Mouse (Mus musculus) CH12.LX (cell line): ENCODE results near the gene Amhr2. TPM values are rescaled to one million over a fixed set of nuclear protein-coding genes. Genes with fewer than 3 reads are reported as not detected.

ENCODE experiments used
- DNase-seq: peaks from one replicate; pipeline ENCODE4 v3.0.0-alpha.2; 2013; ENCODE audit errors: extremely low read depth
- H3K27ac ChIP-seq: 2 replicates; pipeline ENCODE4 v1.5.1; 2012; ENCODE audit warnings: low read depth, mild to moderate bottlenecking, control low read depth, moderate library complexity; ENCODE audit not compliant: insufficient read depth
- H3K27me3 ChIP-seq: replicated peaks from 2 replicates; pipeline ENCODE3; 2012; ENCODE audit warnings: inconsistent platforms
- H3K36me3 ChIP-seq, 2 experiments: replicated peaks in 1 of 2; 2 replicates each; pipeline versions ENCODE3 to v1.6.1; 2012; ENCODE audit warnings: inconsistent platforms in 1 of 2, low read length in 1 of 2, mild to moderate bottlenecking in 1 of 2, mixed read lengths in 1 of 2, moderate library complexity in 1 of 2; ENCODE audit not compliant: control insufficient read depth in 1 of 2, insufficient read depth in 1 of 2
- H3K4me1 ChIP-seq, 2 experiments: 2 replicates each; pipeline ENCODE4 v1.6.1; 2012; ENCODE audit warnings: inconsistent platforms in 1 of 2, moderate library complexity in 1 of 2; ENCODE audit not compliant: insufficient read depth in 2 of 2, control insufficient read depth in 1 of 2
- H3K4me2 ChIP-seq: 2 replicates; pipeline ENCODE4 v1.6.1; 2012; ENCODE audit warnings: low read depth, mild to moderate bottlenecking, control low read depth; ENCODE audit not compliant: poor library complexity, insufficient read depth, severe bottlenecking
- H3K4me3 ChIP-seq, 3 experiments: fragments of 150-350 bp in 1 of 3; sonication (generic) in 1 of 3; replicated peaks in 1 of 3; 2 replicates each; pipeline versions ENCODE3 to v1.5.1; 2011 to 2012; ENCODE audit warnings: low read depth in 2 of 3, low read length in 2 of 3, mild to moderate bottlenecking in 2 of 3, moderate library complexity in 2 of 3, control low read depth in 1 of 3, improper control_type of control experiment in 1 of 3, inconsistent platforms in 1 of 3, mixed read lengths in 1 of 3; ENCODE audit not compliant: poor library complexity in 1 of 3
- H3K79me2 ChIP-seq: replicated peaks from 2 replicates; pipeline ENCODE4 v1.6.1; 2012; ENCODE audit warnings: mild to moderate bottlenecking, moderate library complexity; ENCODE audit not compliant: control insufficient read depth, poor library complexity, insufficient read depth, severe bottlenecking; ENCODE audit errors: extremely low read depth
- H3K9ac ChIP-seq: 2 replicates; pipeline ENCODE4 v1.6.1; 2012; ENCODE audit warnings: low read depth, mild to moderate bottlenecking, control low read depth, moderate library complexity; ENCODE audit not compliant: insufficient read depth
- H3K9me3 ChIP-seq: replicated peaks from 2 replicates; pipeline ENCODE3; 2012; ENCODE audit warnings: low read length, inconsistent platforms, mixed read lengths
- CHD1 ChIP-seq: IDR thresholded peaks from 2 replicates; pipeline ENCODE4 v1.6.1; 2012; ENCODE audit warnings: low read depth, low read length, improper control_type of control experiment, inconsistent platforms
- ETS1 ChIP-seq: conservative IDR thresholded peaks from 2 replicates; pipeline ENCODE4 v1.6.1; 2012; ENCODE audit warnings: low read depth, mild to moderate bottlenecking, inconsistent platforms, low read length, improper control_type of control experiment, moderate library complexity
- GABPA ChIP-seq: IDR thresholded peaks from 2 replicates; pipeline ENCODE4 v1.6.1; 2012; ENCODE audit warnings: low read depth, low read length, improper control_type of control experiment, inconsistent platforms; ENCODE audit not compliant: insufficient replicate concordance
- HCFC1 ChIP-seq: IDR thresholded peaks from 2 replicates; pipeline ENCODE4 v1.6.1; 2012; ENCODE audit warnings: low read depth, mild to moderate bottlenecking, inconsistent platforms, low read length, improper control_type of control experiment
- IRF4 ChIP-seq: IDR thresholded peaks from 2 replicates; pipeline ENCODE4 v1.6.1; 2014; ENCODE audit warnings: low read depth, mild to moderate bottlenecking, inconsistent platforms, low read length, improper control_type of control experiment
- KAT2A ChIP-seq: IDR thresholded peaks from 2 replicates; pipeline ENCODE4 v1.6.1; 2012; ENCODE audit warnings: low read length, improper control_type of control experiment, inconsistent platforms; ENCODE audit not compliant: insufficient replicate concordance
- MAZ ChIP-seq: IDR thresholded peaks from 2 replicates; pipeline ENCODE4 v1.6.1; 2012; ENCODE audit warnings: low read depth, mild to moderate bottlenecking, inconsistent platforms, low read length, improper control_type of control experiment, moderate library complexity
- MXI1 ChIP-seq: IDR thresholded peaks from 2 replicates; pipeline ENCODE4 v1.6.1; 2011; ENCODE audit warnings: mild to moderate bottlenecking, low read depth, low read length, improper control_type of control experiment
- MYC ChIP-seq: IDR thresholded peaks from 2 replicates; pipeline ENCODE4 v1.6.1; 2011; ENCODE audit warnings: low read depth, mild to moderate bottlenecking, improper control_type of control experiment, low read length
- NELFE ChIP-seq: IDR thresholded peaks from 2 replicates; pipeline ENCODE4 v1.6.1; 2011; ENCODE audit warnings: low read depth, low read length, improper control_type of control experiment
- RAD21 ChIP-seq: IDR thresholded peaks from 2 replicates; pipeline ENCODE4 v1.6.1; 2011; ENCODE audit warnings: low read depth, mild to moderate bottlenecking, low read length, improper control_type of control experiment, moderate library complexity
- USF2 ChIP-seq: conservative IDR thresholded peaks from 2 replicates; pipeline ENCODE4 v1.6.1; 2011; ENCODE audit warnings: low read depth, low read length, improper control_type of control experiment
- ZC3H11A ChIP-seq: IDR thresholded peaks from 2 replicates; pipeline ENCODE4 v1.6.1; 2012; ENCODE audit warnings: low read depth, mild to moderate bottlenecking, inconsistent platforms, low read length, improper control_type of control experiment
- ZNF384 ChIP-seq: IDR thresholded peaks from 2 replicates; pipeline ENCODE4 v1.6.1; 2012; ENCODE audit warnings: low read depth, low read length, improper control_type of control experiment, inconsistent platforms
- dilution Hi-C: fragments of 300-500 bp; cut with MboI; formaldehyde crosslinking; loops from 2 replicates; pipeline ENCODE4 v1.14.3; 2020; ENCODE audit warnings: low sequenced_read_pairs; ENCODE audit not compliant: extremely low pct_unique_long_range_greater_than_20kb, extremely low pct_ligation_motif_present
- in situ Hi-C: fragments of 300-500 bp; cut with MboI; formaldehyde crosslinking; loops from 3 replicates; pipeline ENCODE4 v1.14.3; 2019; ENCODE audit warnings: low sequenced_read_pairs, low pct_ligation_motif_present, low pct_unique_long_range_greater_than_20kb, mixed read lengths
- polyA plus RNA-seq: library from polyadenylated mRNA; unstranded; fragments of >175 nt; gene quantifications from 2 replicates; pipeline ENCODE4 v1.2.1, GENCODE M21; 2012; ENCODE audit warnings: low read depth; ENCODE audit not compliant: insufficient read length
- total RNA-seq, 2 experiments: library from RNA; depleted of rRNA; stranded (reverse); fragments of 300-350 nt in 1 of 2; fragments of >200 nt in 1 of 2; gene quantifications; 2 replicates each; pipeline ENCODE4 v1.2.3; 2012 to 2014

The Amhr2 gene
- total and polyA plus RNA-seq, 3 experiments = not detected

DNA sequence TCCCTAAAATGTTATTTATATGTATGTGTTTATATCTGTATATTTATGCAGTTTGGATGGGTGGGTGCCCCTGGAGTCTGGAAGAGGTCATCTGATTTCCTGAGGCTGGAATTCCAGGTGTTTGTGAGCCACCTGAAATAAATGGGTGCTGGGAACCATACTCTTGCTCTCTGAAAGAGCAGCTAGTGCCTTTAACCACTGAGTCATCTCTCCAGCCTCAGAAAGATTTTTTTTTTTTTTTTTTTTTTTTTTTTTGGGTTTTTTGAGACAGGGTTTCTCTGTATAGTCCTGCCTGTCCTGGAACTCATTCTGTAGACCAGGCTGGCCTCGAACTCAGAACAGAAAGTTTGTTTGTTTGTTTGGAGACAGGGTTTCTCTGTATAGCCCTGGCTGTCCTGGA is 34.1 kb upstream of the Amhr2 start:
- peaks cover 23 to 56% of the 10 kb centered on the region in 2 experiments for H3K36me3 ChIP-seq
- peaks cover 17 to 64% of the 10 kb centered on the region in 2 experiments for H3K4me1 ChIP-seq
- H3K4me3 ChIP-seq = no peak overlapping the region
- TF ChIP-seq USF2 (no peak), ZNF384 (peak; percentile 90)
- peak overlapping the region; percentile 90 for H3K4me2 ChIP-seq
- H3K9me3 ChIP-seq = no peaks in the 10 kb centered on the region
- H3K27me3 ChIP-seq = no peaks in the 10 kb centered on the region
- no peak overlapping the region for H3K27ac ChIP-seq
- DNase-seq = no peak
- in situ Hi-C loops = no loop called here
- peak overlapping the region; percentile 50; the same call in 1 of the 2 replicates for H3K9ac ChIP-seq
- H3K79me2 ChIP-seq = peaks cover 87% of the 10 kb centered on the region
- dilution Hi-C loops = no loop called here

- H3K36me3 ChIP-seq = peaks cover 15 to 58% of the 10 kb centered on the region in 2 experiments
- H3K27me3 ChIP-seq = no peaks in the 10 kb centered on the region
- no peak overlapping the region for H3K9ac ChIP-seq
- peaks cover 8 to 54% of the 10 kb centered on the region in 2 experiments for H3K4me1 ChIP-seq
- dilution Hi-C loops (no loop called here), in situ Hi-C loops (no loop called here)
- no peak overlapping the region for H3K4me3 ChIP-seq
- no peaks in the 10 kb centered on the region for H3K9me3 ChIP-seq
- H3K27ac ChIP-seq = no peak overlapping the region
- H3K4me2 ChIP-seq = peak overlapping the region; percentile 21; the same call in 1 of the 2 replicates
- H3K79me2 ChIP-seq = peaks cover 96% of the 10 kb centered on the region
- no peak for DNase-seq
- TF ChIP-seq HCFC1 = no peak
- TF ChIP-seq MAZ = no peak
- peak; percentile 69 for TF ChIP-seq ZNF384
These were observed 31.5 kb upstream of the Amhr2 start for GRCm38 (mm10) chr15:102413687-102414086.

DNA sequence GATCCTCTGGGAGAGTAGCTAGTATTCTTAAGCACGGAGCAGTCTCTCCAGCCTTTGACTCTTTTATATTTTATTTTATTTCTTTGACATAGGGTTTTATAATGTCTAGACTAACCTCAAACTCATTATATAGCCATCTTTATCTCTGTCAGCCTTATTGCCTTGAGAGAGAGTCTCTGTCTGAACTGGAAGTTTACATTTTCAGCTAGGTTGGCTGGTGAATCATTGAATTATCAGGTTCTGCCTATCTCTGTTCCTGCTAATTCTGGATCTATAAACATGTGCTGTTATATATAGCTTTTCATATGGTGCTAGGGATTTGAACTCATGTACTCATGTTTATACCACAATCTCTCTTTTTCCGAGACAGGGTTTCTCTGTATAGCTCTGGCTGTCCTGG is 27.6 kb upstream of the Amhr2 start:
- peaks cover 80% of the 10 kb centered on the region for H3K79me2 ChIP-seq
- no peaks in the 10 kb centered on the region for H3K27me3 ChIP-seq
- H3K27ac ChIP-seq = no peak overlapping the region
- DNase-seq = no peak
- TF ChIP-seq ZC3H11A (no peak), CHD1 (no peak), USF2 (no peak), ZNF384 (no peak), NELFE (no peak), KAT2A (no peak), GABPA (no peak), RAD21 (no peak), MXI1 (no peak), ETS1 (no peak), IRF4 (no peak), MYC (no peak)
- peaks cover 3 to 48% of the 10 kb centered on the region in 2 experiments for H3K36me3 ChIP-seq
- in situ Hi-C loops = no loop called here
- no peak overlapping the region for H3K4me3 ChIP-seq
- no peak overlapping the region for H3K9ac ChIP-seq
- peaks cover 0 to 28% of the 10 kb centered on the region in 2 experiments; a peak in 2 of 4 replicates for H3K4me1 ChIP-seq
- dilution Hi-C loops = no loop called here
- no peak overlapping the region for H3K4me2 ChIP-seq
- H3K9me3 ChIP-seq = no peaks in the 10 kb centered on the region
